Mouse (Mus musculus): ENCODE results near the gene Filip1. TPM values are rescaled to one million over a fixed set of nuclear protein-coding genes. Genes with fewer than 3 reads are reported as not detected.
A peak's percentile ranks its signal among the peaks of the same experiment; 100 is the strongest.

Gene Filip1
- total RNA-seq, 2 experiments from 2014 or later: 73.8 to 75.7 TPM

DNA sequence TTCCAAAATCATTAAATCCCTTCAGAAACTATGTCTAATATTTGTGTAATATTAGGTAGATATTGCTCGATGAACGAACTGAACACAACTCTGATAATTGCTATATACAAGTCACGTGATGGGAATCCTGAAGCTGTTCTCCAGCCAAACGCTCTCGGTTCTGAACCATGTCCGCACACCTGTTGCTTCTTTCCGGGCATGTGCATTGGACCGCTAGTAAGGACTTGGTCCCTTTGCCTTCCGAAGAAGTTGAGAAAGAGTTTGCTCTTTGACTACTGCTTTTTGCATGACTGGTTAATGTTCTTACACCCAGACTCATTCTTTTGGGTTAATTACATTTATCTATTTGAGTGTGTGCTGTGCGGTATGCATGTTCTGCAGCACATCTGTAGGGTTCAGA is 207.2 kb downstream of the Filip1 start:
- intact Hi-C loops (cut with DNase I; ENCODE audit: low total_unique reads): no loop called here
- DNase-seq: no peak

DNA sequence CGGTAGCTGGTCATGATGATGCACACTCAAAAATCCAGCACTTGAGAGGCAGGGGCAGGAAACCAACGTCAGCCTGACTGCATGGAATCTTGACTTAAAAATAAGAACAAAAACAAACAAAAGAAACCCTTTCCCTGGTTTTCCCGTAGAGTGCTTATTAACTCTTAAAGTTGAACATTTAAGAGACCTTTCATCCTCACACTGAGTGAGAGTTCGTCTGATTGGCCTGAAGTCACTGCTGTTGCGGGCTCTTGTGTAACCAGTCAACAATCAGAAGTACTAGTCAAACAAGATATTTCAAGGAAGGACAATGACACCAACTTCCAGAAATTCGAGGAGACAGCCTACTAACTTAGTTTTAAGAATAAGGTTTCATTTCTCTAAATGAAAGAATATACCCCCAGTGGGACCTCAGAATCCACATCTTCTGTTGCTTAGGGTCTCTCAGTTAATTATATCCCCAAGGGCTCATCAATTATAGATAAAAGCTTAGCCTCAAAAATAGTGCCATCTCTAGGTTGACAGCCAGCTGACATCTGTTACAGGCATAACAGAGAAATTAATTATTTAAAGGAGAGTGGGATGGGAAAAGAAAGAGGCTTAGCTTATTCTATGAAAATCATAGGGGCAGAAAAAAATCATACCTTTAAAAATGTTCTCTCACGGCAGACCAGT is 216.1 kb downstream of the Filip1 start:
- no peak for DNase-seq
- intact Hi-C loops (cut with DNase I; ENCODE audit: low total_unique reads): no loop called here

DNA sequence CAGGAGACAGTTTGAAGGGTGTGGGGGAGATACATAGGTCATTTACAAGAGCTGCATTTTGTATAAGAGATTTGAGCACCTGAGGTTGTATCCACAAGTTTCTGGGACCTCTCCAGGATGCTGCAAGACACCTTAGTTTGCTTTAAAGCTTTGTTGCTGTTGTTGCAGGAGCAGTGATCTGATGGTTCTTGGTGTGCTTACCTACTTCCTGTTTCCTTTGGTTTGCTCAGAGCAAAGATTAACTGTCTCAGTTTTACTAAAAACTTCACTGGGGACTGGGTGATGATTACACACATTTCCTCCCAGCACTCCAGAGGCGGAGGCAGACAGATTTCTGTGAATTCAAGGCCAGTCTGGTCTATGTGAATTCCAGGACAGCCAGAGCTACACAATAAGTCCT is 217.6 kb downstream of the Filip1 start:
- intact Hi-C loops (cut with DNase I; ENCODE audit: low total_unique reads): no loop called here
- DNase-seq: no peak

DNA sequence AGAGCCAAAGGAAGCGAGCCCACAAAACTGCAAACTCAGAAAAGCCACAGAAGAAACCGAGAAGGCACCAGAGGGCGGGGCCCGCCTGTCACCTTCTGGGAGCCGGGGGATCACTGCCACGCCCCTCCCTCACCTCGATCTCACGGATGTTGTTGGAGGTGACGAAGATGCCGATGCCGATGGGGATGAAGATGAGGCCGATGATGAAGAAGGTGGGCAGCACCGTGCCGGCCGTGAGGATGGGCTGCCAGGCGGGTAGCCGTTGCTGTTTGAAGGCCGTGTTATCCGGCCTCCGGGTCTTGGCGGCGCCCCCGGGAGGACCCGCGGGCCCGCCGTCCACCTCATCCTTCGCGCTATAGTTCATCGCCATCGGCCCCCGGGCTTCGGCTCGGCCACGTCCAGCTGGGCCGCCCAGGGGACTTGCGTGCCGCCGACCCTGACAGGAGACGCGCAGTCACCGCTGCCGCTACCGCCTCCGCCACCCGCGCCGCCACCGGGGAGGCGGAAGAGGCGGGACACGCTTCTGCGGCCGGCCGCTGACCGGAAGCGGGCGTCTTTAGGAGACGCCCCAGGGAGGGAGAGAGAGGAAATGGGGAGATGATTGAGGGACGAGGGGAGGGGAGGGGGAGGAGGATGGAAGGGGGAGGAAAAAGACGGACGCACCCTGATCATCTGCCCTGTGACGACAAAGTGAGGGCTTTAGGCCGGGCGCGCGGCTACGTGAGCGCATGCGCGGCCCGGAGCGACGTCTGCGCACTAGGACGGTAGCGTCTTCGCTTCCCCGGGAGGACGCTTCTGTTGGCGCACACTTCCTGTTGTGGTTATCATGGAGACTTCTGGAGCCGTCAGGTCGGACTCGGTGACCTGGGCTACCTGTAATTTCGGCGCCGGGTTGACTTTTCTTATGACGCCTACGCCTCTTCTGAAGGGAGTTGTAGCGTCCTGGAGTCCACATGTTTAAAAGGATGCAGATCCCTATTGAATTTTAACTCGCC is 219.5 kb downstream of the Filip1 start, which contains the start of gene Tmem30a:
Tmem30a (minus strand) TSS at position 667 of the 995 bp plus-strand sequence.
- intact Hi-C loops (cut with DNase I; ENCODE audit: low total_unique reads): no loop called here
- DNase-seq: peak; percentile 95

DNA sequence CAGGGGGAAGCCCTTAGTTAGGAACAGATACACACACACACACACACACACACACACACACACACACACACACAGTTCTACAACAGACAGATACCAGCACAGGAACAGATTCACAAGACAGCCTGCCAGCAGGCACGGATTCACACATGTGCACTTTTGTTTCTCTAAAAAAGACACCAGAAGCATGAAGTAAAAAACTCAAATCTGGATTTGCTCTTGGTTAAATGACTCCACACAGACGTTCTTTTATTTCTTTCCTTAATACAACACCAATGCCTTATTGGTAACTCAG is 226.9 kb downstream of the Filip1 start:
- intact Hi-C loops (cut with DNase I; ENCODE audit: low total_unique reads): no loop called here
- DNase-seq: no peak

DNA sequence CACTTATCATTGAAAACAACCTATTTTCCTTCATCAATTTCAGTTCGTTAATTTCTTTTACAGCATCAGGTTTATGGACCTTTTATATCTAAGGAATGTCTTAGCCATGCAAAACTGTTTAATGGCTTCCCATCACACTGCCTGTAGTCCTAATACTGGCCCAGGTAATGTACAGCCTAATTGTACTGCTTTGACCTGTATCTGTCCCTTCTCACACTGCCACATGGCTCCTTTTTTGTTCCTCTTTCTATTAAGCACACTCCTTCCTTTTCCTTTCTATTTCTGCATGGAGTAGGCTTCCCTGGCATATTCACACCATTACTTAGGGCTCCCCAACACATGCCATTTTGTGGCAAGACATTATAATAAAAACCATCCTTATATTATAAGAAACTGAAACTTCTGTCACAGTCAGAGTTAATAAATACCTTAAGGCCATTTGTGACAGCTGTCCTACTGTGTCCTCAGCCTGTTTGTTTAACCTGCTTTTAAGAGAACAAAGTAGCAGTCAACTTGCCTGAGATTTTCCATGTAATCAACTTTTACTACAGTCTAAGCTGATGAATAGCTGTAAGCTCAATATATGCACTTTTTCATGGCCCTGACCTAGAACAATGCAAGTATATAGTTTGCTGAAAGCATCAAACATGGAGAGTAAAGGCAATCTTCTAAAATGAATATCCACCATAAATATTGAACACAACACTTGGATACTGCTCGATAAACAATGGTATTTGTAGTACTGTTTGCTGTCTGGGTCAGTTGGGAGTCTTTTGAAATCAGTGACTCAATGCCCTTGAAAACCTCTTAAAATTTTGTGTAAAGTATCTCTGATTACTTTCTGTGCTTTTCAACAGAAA is 227.5 kb downstream of the Filip1 start:
- intact Hi-C loops (cut with DNase I; ENCODE audit: low total_unique reads): no loop called here
- DNase-seq: no peak

DNA sequence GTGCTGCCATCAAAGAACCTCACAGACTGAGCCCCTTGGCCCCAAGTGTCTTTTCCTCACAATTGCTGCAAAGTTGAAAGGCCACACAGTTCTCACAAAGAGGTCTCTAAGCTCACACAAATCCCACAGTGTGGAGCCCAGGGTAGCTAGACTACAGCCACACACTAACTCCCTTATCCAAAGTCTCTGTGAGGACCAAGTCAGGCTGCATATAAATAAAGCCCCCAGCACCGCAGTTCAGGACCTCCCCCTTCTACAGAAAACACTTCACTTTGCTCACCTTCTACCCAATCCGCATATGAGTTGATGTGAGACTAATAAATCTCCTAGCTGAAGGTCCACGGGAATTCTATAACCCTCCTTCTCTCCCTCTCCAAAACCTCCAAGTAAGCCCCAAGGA is 228.2 kb downstream of the Filip1 start:
- DNase-seq: no peak
- intact Hi-C loops (cut with DNase I; ENCODE audit: low total_unique reads): no loop called here

DNA sequence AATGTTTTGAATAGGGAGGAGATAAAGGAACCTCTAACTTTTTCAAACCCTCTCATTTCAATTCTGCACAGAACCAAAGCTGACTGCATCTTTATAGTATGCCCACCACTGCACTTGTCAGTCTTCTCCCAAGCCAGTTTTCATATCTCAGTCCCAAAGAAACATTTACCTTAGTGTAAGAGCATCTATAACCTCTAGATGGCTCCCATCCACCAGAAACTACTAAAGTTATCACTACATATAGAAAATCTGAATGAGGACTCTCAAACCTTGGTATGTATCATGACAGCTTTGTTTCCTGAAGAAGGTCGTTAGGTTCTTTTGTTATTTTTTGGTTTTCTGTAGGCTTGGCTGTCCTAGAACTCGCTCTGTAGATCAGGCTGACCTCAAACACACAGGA is 233.3 kb downstream of the Filip1 start:
- DNase-seq: no peak
- intact Hi-C loops (cut with DNase I; ENCODE audit: low total_unique reads): no loop called here

DNA sequence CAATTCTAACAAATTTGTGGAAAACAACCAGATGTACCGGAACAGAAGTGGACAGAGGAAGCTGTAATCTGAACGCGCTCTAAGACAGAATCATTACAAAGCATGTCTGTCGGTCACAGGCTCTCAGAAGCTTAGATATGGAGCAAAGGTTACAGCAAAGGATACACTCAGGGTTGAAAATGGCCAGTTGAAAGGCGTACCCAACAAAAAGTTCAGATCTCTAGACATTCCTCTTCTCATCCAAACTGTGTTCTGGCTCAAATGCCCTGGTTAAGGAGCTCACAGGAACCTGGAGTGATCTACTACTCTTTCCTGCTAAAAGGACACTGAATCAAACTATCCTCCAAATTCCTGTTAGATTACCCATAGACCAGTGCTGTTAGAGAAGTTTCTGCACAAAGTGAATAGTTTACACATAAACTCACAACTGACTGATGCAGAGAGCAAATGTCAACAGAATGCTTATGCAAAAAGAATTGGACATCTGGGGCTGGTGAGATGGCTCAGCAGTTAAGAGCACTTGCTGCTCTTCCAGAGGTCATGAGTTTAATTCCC is 245.6 kb downstream of the Filip1 start:
- DNase-seq: no peak
- intact Hi-C loops (cut with DNase I; ENCODE audit: low total_unique reads): no loop called here

DNA sequence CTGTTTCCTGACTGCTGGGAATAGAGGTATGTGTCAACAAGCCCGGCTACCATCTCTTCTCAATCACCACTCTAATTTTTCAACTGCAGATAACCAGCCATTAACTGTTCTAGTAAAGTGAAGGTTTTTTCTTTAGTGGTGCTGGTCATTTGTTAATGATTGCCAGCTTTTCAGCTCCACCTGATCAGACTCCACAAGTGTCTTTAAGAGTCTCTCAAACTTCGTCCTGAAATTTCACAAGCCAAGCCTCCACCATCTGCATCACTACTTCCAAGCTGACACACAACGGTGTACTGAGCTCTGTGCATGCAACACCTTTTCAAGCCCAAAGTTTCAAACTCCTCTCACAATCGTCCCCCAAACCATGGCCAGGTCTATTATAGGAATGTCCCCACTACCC is 247.3 kb downstream of the Filip1 start:
- intact Hi-C loops (cut with DNase I; ENCODE audit: low total_unique reads): no loop called here
- DNase-seq: no peak

Other genes with a start within 250 kb of the Filip1 start
- gene Tmem30a, start 219.3 kb downstream of the Filip1 start, total RNA-seq (2021): 10 to 100 TPM; 37.8 to 42.6 TPM
- gene Senp6, start 54.1 kb upstream of the Filip1 start, total RNA-seq (2021): 10 to 100 TPM; 48.5 to 53.1 TPM
- gene Myo6, start 152.2 kb upstream of the Filip1 start, total RNA-seq (2021): 10 to 100 TPM in 1 of 2 experiments, 1 to 10 TPM in 1; 9.0 to 10.3 TPM

Data from gastrocnemius, postnatal 14 days (tissue).